Comparison of ENCODE assay signal across 15 mouse cellular contexts in the genomic region with DNA sequence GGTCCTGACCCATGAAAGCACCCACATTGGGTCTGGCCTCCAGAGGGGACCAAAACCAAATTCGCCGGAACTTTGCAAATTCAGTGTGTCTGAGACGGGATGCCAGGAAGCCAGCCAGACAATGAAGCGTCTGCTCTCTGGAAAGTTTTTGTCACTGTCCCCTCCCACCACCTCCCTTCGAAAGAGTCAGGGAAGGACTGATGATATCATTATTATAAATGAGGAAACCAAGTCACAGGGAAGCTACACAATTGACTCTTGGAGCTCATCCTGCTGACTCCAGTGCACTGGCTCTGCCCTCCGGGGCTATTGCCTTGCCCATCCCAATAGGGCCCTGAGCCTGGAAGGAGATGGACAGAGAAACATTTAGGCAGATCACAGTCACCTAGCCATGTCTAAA. TPM values are rescaled to one million over a fixed set of nuclear protein-coding genes. Genes with fewer than 3 reads are reported as not detected.
DNase-seq lines count a peak whose midpoint lies in the region; ATAC-seq and TF ChIP-seq lines count a peak whose summit lies in the region.
"Had no signal": no experiment of that assay in that cellular context is flagged by ENCODE, and none has a peak within 500 bp of the region (broad histone marks: within the 10 kb centered on the region; RNA-seq: fewer than 3 reads in every experiment).

No protein-coding gene starts in this region.

- H3K4me1 ChIP-seq in embryonic facial prominence, embryonic 10.5 days = peaks cover 32% of the 10 kb centered on the region
- no peaks in the 10 kb centered on the region for H3K4me1 ChIP-seq in liver, embryonic 12.5 days

- no peak for TF ChIP-seq CTCF in layer of hippocampus, adult 2 months (conservative IDR thresholded peaks at IDR 0.05)

- ATAC-seq in megakaryocyte progenitor cell, adult 5-6 weeks (replicated peaks; ENCODE audit: poor library complexity) = no peak
- no peak for ATAC-seq in liver, embryonic 12.5 days
- ATAC-seq: intestine, postnatal 0 days; Patski had no signal

- H3K36me3 ChIP-seq in embryonic facial prominence, embryonic 10.5 days (replicated peaks) = no peaks in the 10 kb centered on the region
- no peaks in the 10 kb centered on the region for H3K36me3 ChIP-seq in liver, embryonic 12.5 days

- WGBS in embryonic facial prominence, embryonic 10.5 days = 75% methylated on average over 6 of the region's 6 CpGs
- WGBS in liver, embryonic 12.5 days (ENCODE audit: insufficient replicate concordance) = 59% methylated on average over 6 of the region's 6 CpGs

- intact Hi-C loops in heart, postnatal 25 days (cut with DNase I) = no loop called here

- H3K9ac ChIP-seq in liver, embryonic 12.5 days = no peak overlapping the region

- peak; percentile 21 for DNase-seq in heart, postnatal 4 days
- DNase-seq in heart, postnatal 25 days (ENCODE audit: low spot score) = no peak
- no peak for DNase-seq in layer of hippocampus, adult 2 months (ENCODE audit: low spot score in 2 of 2)
- no peak for DNase-seq in layer of hippocampus, adult 11-12 months (ENCODE audit: low spot score)
- no peak for DNase-seq in embryonic facial prominence, embryonic 10.5 days (ENCODE audit: low spot score)
- DNase-seq in lung, postnatal 36 days = peak; percentile 34
- DNase-seq: adrenal gland, postnatal 14 days; cerebellum, postnatal 36 days; liver had no signal

- peak overlapping the region; percentile 76 for H3K27ac ChIP-seq in layer of hippocampus, adult 2 months
- H3K27ac ChIP-seq in embryonic facial prominence, embryonic 10.5 days (replicated peaks) = peak overlapping the region; percentile 78
- no peak overlapping the region for H3K27ac ChIP-seq in liver, embryonic 12.5 days

- H3K27me3 ChIP-seq in embryonic facial prominence, embryonic 10.5 days (replicated peaks; ENCODE audit: low read depth, poor library complexity, severe bottlenecking) = no peaks in the 10 kb centered on the region
- H3K27me3 ChIP-seq in liver, embryonic 12.5 days (replicated peaks) = peaks cover 6% of the 10 kb centered on the region
- H3K27me3 ChIP-seq: Patski had no signal

- no peak overlapping the region for H3K4me3 ChIP-seq in layer of hippocampus, adult 2 months
- H3K4me3 ChIP-seq in embryonic facial prominence, embryonic 10.5 days = no peak overlapping the region
- no peak overlapping the region for H3K4me3 ChIP-seq in liver, embryonic 12.5 days

- H3K4me2 ChIP-seq in liver, embryonic 12.5 days = no peak overlapping the region

- H3K9me3 ChIP-seq in embryonic facial prominence, embryonic 10.5 days = no peaks in the 10 kb centered on the region
- H3K9me3 ChIP-seq in liver, embryonic 12.5 days (replicated peaks) = no peaks in the 10 kb centered on the region

RNA-seq across cellular contexts. Expression of gene Pick1, which starts 15.4 kb away (rescaled TPM):
- total RNA-seq in heart, postnatal 4 days (2021) = 10 to 100 TPM; 24.5 to 26.0 TPM
- total RNA-seq in heart, postnatal 25 days (2021) = 10 to 100 TPM; 21.5 to 22.3 TPM
- total RNA-seq in layer of hippocampus, adult 2 months (2021) = 10 to 100 TPM; 46.1 to 49.7 TPM
- polyA plus RNA-seq in embryonic facial prominence, embryonic 10.5 days (2016; fragmentation: Nextera tagmentation; extraction: Ambion mirVana) = 45.6 and 50.1 TPM in 2 replicates
- total RNA-seq in megakaryocyte progenitor cell, adult 5-6 weeks (2015) = 4.1 and 8.3 TPM in 2 replicates
- 8.8 and 9.0 TPM in 2 replicates for total RNA-seq in megakaryocyte progenitor cell, adult 5-6 weeks (2017)
- 16.1 and 17.1 TPM in 2 replicates for polyA plus RNA-seq in liver, embryonic 12.5 days (2016; fragmentation: Nextera tagmentation; extraction: Ambion mirVana)

RNA-seq across cellular contexts. Expression of gene Gm49486, which starts 15.6 kb away (rescaled TPM):
- under 1 TPM; 0.52 to 0.74 TPM for total RNA-seq in heart, postnatal 4 days (2021)
- under 1 TPM; 0.55 to 0.73 TPM for total RNA-seq in heart, postnatal 25 days (2021)
- under 1 TPM; 0.31 to 0.49 TPM for total RNA-seq in layer of hippocampus, adult 2 months (2021)
- polyA plus RNA-seq in embryonic facial prominence, embryonic 10.5 days (2016; fragmentation: Nextera tagmentation; extraction: Ambion mirVana) = 0.29 and 0.35 TPM in 2 replicates
- total RNA-seq in megakaryocyte progenitor cell, adult 5-6 weeks (2015) = 0.22 and 0.46 TPM in 2 replicates
- total RNA-seq in megakaryocyte progenitor cell, adult 5-6 weeks (2017) = not detected in 2 replicates
- 0.07 TPM in 1 of 2 replicates, not detected in the other for polyA plus RNA-seq in liver, embryonic 12.5 days (2016; fragmentation: Nextera tagmentation; extraction: Ambion mirVana)

RNA-seq across cellular contexts. Expression of gene Slc16a8, which starts 41.0 kb away (rescaled TPM):
- total RNA-seq in heart, postnatal 4 days (2021) = under 1 TPM; 0.23 to 0.31 TPM
- total RNA-seq in heart, postnatal 25 days (2021) = under 1 TPM; 0.23 to 0.39 TPM
- not detected for total RNA-seq in layer of hippocampus, adult 2 months (2021)
- 0.16 and 0.34 TPM in 2 replicates for polyA plus RNA-seq in embryonic facial prominence, embryonic 10.5 days (2016; fragmentation: Nextera tagmentation; extraction: Ambion mirVana)
- total RNA-seq in megakaryocyte progenitor cell, adult 5-6 weeks (2015) = not detected in 2 replicates
- total RNA-seq in megakaryocyte progenitor cell, adult 5-6 weeks (2017) = not detected in 2 replicates
- polyA plus RNA-seq in liver, embryonic 12.5 days (2016; fragmentation: Nextera tagmentation; extraction: Ambion mirVana) = not detected in 2 replicates
- total RNA-seq: adrenal gland, postnatal 14 days; neutrophil, adult 5-6 weeks had no signal
- polyA plus RNA-seq: intestine, postnatal 0 days had no signal

RNA-seq across cellular contexts. Expression of gene Sox10, which starts 48.6 kb away (rescaled TPM):
- under 1 TPM; 0.55 to 0.90 TPM for total RNA-seq in heart, postnatal 4 days (2021)
- total RNA-seq in heart, postnatal 25 days (2021) = 1 to 10 TPM in 1 of 2 experiments, under 1 TPM in 1; 0.92 to 1.3 TPM
- 10 to 100 TPM; 27.7 to 30.4 TPM for total RNA-seq in layer of hippocampus, adult 2 months (2021)
- polyA plus RNA-seq in embryonic facial prominence, embryonic 10.5 days (2016; fragmentation: Nextera tagmentation; extraction: Ambion mirVana) = 11.4 and 12.9 TPM in 2 replicates
- not detected in 2 replicates for total RNA-seq in megakaryocyte progenitor cell, adult 5-6 weeks (2015)
- total RNA-seq in megakaryocyte progenitor cell, adult 5-6 weeks (2017) = not detected in 2 replicates
- 0.17 and 0.29 TPM in 2 replicates for polyA plus RNA-seq in liver, embryonic 12.5 days (2016; fragmentation: Nextera tagmentation; extraction: Ambion mirVana)
- total RNA-seq: neutrophil, adult 5-6 weeks had no signal
- polyA plus RNA-seq: C2C12, Patski had no signal

Comparison
In these comparisons a context has a peak if more than half of its experiments do, and no peak if none do; other contexts are left out.
1. DNase-seq: peak in heart, postnatal 4 days (single experiment) and lung, postnatal 36 days (single experiment); none in heart, postnatal 25 days (single experiment), layer of hippocampus, adult 2 months (0 of 2), layer of hippocampus, adult 11-12 months (single experiment) and embryonic facial prominence, embryonic 10.5 days (single experiment).